Mouse (Mus musculus): ENCODE measurements around the gene Birc2. TPM values are rescaled to one million over a fixed set of nuclear protein-coding genes. Genes with fewer than 3 reads are reported as not detected.

The Birc2 gene
- total RNA-seq, 4 experiments from 2014 or later = 19.1 to 24.3 (median 23.7) TPM

- no peak for DNase-seq (ENCODE audit: low spot score in 2 of 2)
Observed at GRCm38 (mm10) chr9:7786086-7786485, 50.8 kb downstream of the Birc2 start.

GRCm38 (mm10) chr9:7785396-7785795 lies 51.5 kb downstream of the Birc2 start:
- DNase-seq (ENCODE audit: low spot score in 2 of 2) = no peak

DNA sequence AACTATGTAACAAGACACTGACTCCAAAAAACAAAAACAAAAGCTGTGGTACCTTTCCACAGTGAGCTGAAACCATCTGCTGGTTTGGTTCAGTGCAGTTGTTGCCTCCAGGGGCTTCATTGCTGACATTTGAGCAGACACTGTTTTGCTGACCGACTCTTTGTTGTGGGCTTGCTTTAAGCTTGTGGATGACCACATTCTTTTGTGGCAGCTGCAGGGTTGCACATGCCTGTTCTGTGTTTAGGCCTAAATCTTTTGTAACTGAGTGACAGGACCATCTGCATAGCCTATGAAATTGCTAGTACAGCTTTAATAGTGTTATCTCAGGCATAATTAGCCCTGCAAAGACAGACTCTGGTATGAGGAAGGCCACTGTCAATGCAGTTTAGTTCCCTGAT lies 52.2 kb downstream of the Birc2 start:
- no peak for DNase-seq (ENCODE audit: low spot score in 2 of 2)

- DNase-seq (ENCODE audit: low spot score in 2 of 2) = no peak
Observed at GRCm38 (mm10) chr9:7783823-7784614, 52.8 kb downstream of the Birc2 start.

- DNase-seq (ENCODE audit: low spot score in 2 of 2) = no peak
Observed at GRCm38 (mm10) chr9:7780250-7781150, 56.4 kb downstream of the Birc2 start.

- no peak for DNase-seq (ENCODE audit: low spot score in 2 of 2)
Observed at GRCm38 (mm10) chr9:7779786-7780185, 57.1 kb downstream of the Birc2 start.

GRCm38 (mm10) chr9:7778771-7779170 lies 58.1 kb downstream of the Birc2 start:
- DNase-seq (ENCODE audit: low spot score in 2 of 2) = no peak

DNA sequence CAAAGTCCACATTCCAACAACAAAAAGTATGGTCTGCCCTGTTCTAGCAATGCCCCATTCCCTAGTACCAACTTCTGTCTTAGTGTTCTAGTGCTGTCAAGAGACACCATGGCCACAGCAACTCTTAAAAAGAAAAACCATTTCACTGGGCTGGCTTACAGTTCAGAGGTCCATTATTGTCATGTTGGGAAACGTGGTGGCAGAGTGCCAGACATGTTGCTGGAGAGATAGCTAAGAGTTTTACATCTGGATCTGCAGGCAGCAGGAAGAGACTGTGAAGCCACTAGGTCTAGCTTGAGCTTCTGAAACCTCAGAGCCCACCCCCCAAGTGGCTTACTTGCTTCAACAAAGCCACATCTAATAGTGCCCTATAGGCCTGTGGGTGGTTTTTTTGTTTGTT lies 59.2 kb downstream of the Birc2 start:
- no peak for DNase-seq (ENCODE audit: low spot score in 2 of 2)

DNA sequence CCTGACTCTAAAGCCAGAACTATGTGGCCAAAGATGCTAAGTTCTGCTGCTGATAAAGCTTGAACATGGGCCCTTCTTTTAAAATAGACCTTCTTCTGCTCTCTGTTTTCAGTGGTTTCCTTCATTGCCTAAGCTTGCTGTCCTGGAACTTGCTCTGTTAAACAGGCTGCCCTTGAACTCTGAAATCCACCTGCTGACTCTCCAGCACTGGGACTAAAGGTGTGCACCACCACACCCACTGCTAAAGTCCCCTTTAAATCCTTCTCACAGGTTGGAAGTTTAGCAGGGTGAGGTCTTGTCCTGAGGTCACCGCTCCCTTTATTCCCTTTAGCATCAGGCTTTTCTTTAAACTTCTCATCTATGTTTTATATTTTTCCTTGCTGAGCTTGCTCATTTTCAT lies 59.9 kb downstream of the Birc2 start:
- no peak for DNase-seq (ENCODE audit: low spot score in 2 of 2)

DNA sequence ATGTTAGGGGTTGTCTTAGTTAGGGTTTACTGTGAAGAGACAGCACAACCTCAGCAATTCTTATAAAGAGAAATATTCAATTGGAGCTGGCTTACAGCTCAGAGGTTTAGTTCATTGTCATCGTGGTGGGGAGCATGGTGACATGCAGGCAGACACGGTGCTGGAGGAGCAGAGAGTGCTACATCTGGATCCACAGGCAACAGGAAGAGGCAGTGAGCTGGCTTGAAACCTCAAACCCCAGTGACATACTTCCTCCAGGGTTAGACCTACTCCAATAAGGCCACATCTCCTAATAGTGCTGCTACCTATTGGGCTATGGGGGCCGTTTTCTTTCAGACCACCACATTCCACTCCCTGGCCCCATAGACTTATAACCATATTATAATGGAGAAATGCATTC lies 60.9 kb downstream of the Birc2 start:
- DNase-seq (ENCODE audit: low spot score in 2 of 2) = no peak

- DNase-seq (ENCODE audit: low spot score in 2 of 2) = no peak
Observed at GRCm38 (mm10) chr9:7775011-7775410, 61.9 kb downstream of the Birc2 start.

DNA sequence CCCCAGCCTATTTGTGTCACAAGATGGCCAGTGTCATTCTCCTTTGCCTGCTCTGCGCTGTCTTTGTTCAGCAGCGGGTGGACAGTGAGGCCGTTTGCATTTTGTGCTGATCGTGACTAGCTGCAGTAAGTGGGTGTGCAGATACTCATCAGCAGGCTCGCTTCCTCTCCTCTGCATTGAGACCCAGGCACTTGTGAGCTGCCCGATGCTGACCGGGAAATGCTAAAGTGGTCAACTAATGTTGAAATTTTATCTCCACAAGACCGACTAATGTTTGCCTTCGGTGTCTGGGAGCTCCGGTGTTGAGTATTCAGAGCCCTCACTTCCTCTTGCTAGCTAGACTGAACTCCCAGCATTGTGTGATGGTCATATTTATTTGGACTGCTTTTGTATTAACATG lies 62.3 kb downstream of the Birc2 start:
- no peak for DNase-seq (ENCODE audit: low spot score in 2 of 2)

DNA sequence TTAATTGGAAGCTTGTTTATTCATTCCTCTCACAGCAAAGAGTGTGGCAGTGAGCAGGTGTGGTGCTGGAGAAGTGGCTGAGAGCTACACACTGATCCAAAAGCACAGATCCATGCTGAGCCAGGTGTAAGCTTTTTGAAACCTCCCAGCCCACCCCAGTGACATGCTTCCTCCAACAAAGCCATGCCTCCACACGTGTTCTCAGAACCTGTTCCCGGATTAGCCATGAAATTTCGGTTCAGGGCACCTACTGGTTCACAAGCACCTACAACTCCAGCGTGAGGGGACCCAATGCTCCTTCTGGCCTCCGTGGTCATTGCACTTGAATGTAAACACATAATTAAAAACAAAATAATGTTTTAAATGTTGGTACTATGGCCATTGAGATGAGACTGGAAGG lies 63.2 kb downstream of the Birc2 start:
- no peak for DNase-seq (ENCODE audit: low spot score in 2 of 2)

DNA sequence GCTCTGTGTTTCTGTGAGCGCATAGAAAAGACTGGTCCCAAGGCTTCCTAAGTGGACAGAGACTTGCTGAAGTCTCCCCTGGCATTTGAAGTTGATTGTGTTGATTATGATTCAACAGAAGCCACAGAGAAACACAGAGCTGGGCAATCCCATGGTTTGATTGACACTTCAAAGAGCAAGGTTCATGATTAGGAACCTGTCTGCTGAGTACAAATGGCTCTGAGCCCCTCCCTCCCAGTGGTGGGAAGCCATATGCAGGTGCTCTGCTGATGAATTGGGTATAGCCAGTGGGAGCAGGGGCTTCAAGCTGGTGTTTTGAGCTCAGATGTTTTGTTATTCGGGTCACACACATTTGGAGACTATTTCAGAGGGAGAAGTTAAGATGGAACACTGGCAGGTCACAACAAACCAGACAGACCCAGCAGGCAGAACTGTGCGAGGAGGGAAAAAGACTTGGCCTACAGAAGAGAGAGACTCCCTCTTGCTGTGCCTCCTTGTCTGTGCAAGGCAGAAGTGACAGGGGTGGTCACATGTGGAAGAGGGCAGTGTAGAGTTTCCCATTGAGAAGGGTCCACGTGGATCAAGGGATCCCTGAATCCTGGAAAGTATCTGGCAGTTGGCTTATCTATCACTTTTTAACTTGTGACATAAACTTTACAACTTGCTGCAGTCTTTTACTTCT lies 64.0 kb downstream of the Birc2 start:
- DNase-seq (ENCODE audit: low spot score in 2 of 2) = no peak

- DNase-seq (ENCODE audit: low spot score in 2 of 2) = no peak
Observed at GRCm38 (mm10) chr9:7772361-7772760, 64.5 kb downstream of the Birc2 start.

GRCm38 (mm10) chr9:7769491-7769890 lies 67.4 kb downstream of the Birc2 start:
- DNase-seq (ENCODE audit: low spot score in 2 of 2) = no peak

DNA sequence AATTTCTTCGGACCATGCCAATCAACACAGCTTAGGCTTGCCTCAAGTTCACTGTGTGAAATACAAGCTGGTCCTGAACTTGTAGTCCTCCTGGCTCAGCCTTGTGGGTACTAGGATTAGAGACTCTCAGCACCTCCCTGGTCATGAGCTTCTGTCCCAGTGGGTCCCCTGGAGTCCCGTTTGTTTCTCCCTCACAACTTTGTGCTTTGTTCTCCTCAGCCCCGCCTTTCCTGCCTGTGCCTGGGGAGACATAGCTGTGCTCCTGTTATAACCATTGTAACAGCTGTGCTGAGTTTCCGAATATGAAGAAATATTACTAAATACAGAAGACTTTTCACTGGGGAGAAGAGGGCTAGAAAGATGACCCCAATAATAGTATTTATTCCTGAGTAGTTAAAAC lies 67.8 kb downstream of the Birc2 start:
- DNase-seq (ENCODE audit: low spot score in 2 of 2) = no peak

Small RNA genes lying within 50 kb of the gene (microRNA-seq; reads per million reads assigned to microRNA genes)
- gene Mir5618 = 2.5 reads per million

Other genes starting within 250 kb of the Birc2 start
- not detected for gene Mmp20, start 208.8 kb downstream of the Birc2 start, total RNA-seq (2022)
- not detected for gene Mmp7, start 145.0 kb downstream of the Birc2 start, total RNA-seq (2022)
- 10 to 100 TPM; 20.5 to 29.5 (median 25.4) TPM for gene Tmem123, start 73.0 kb downstream of the Birc2 start, total RNA-seq (2022)
- 1 to 10 TPM; 5.0 to 9.6 (median 5.9) TPM for gene Birc3, start 36.1 kb upstream of the Birc2 start, total RNA-seq (2022)
- gene Yap1, start 167.5 kb upstream of the Birc2 start, total RNA-seq (2022) = 10 to 100 TPM; 34.6 to 42.5 (median 36.6) TPM
- gene Cfap300, start 205.8 kb upstream of the Birc2 start, total RNA-seq (2022) = under 1 TPM in 1 of 4 experiments, not detected in 3; 0.39 TPM

All from gastrocnemius, adult 8-10 months (tissue).